Mouse (Mus musculus): ENCODE results near the gene Lrrc72.

DNA sequence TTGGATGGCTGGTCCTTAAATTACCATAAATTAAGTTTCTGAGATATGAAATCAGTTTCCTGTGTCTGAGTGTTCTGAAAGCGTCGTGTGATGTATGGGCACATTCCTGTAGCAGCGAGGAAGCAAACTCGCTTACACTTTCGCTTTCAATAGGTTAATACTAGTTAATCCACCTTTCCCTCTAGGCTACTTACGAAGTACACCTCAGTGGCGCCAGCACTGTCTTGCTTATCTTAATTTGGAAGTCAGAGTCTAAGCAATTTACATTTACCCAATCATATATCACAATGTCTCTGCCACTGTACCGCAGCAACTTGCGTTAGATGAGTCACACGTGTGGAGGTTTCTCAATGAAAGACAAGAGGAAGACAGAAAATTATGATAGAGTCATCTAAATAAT, 36.3 kb downstream of the Lrrc72 start:
- TF ChIP-seq CTCF (IDR thresholded peaks at IDR 0.05; ENCODE audit: borderline replicate concordance, insufficient read depth, low read depth, low read length) (no peak), POLR2A (IDR thresholded peaks at IDR 0.05; ENCODE audit: borderline replicate concordance, insufficient read depth, low read length) (no peak)

Data from cerebellum, adult 2 months (tissue).